In genomic region chr2:127927452-127928273, GRCm38 (mm10) we compare ENCODE assay signal across 9 mouse cellular contexts.
DNase-seq lines count a peak whose midpoint lies in the region; ATAC-seq and TF ChIP-seq lines count a peak whose summit lies in the region.
"Had no signal": no experiment of that assay in that cellular context is flagged by ENCODE, and none has a peak within 500 bp of the region (broad histone marks: within the 10 kb centered on the region; RNA-seq: fewer than 3 reads in every experiment).

No protein-coding gene starts in this region.

- TF ChIP-seq POLR2A in ES-Bruce4 (IDR thresholded peaks at IDR 0.05; ENCODE audit: insufficient read depth, low read length): no peak
- TF ChIP-seq POLR2A in spleen, adult 2 months (IDR thresholded peaks at IDR 0.05; ENCODE audit: low read depth, low read length): no peak

- H3K36me3 ChIP-seq in intestine, embryonic 15.5 days: no peaks in the 10 kb centered on the region
- H3K36me3 ChIP-seq in intestine, postnatal 0 days (ENCODE audit: control insufficient read depth, insufficient read depth): no peaks in the 10 kb centered on the region
- H3K36me3 ChIP-seq in ES-Bruce4 (ENCODE audit: control insufficient read depth, insufficient read depth, low read length, poor library complexity, severe bottlenecking): no peaks in the 10 kb centered on the region
- no peaks in the 10 kb centered on the region for H3K36me3 ChIP-seq in spleen, adult 2 months (ENCODE audit: control insufficient read depth, insufficient read depth, low read length)
- H3K36me3 ChIP-seq: midbrain, embryonic 12.5 days had no signal

- no peaks in the 10 kb centered on the region for H3K27me3 ChIP-seq in intestine, embryonic 15.5 days (replicated peaks)
- H3K27me3 ChIP-seq in intestine, postnatal 0 days (replicated peaks; ENCODE audit: control insufficient read depth, insufficient read depth, low read length): no peaks in the 10 kb centered on the region
- no peaks in the 10 kb centered on the region for H3K27me3 ChIP-seq in ES-Bruce4 (ENCODE audit: control insufficient read depth, insufficient read depth, low read length, poor library complexity, severe bottlenecking)
- H3K27me3 ChIP-seq in spleen, adult 2 months (ENCODE audit: control insufficient read depth, insufficient read depth, low read length): no peaks in the 10 kb centered on the region
- H3K27me3 ChIP-seq: midbrain, embryonic 12.5 days had no signal

- TF ChIP-seq CTCF in intestine, postnatal 0 days (IDR thresholded peaks at IDR 0.05; ENCODE audit: low read depth): no peak
- no peak for TF ChIP-seq CTCF in ES-Bruce4 (IDR thresholded peaks at IDR 0.05; ENCODE audit: low read depth, low read length)
- no peak for TF ChIP-seq CTCF in spleen, adult 2 months (IDR thresholded peaks at IDR 0.05; ENCODE audit: extremely low read depth, insufficient read depth, insufficient read length, insufficient replicate concordance)
- TF ChIP-seq CTCF in layer of hippocampus, adult 2 months (conservative IDR thresholded peaks at IDR 0.05): no peak

- peak overlapping the region; percentile 17; the same call in 1 of the 2 replicates for H3K4me2 ChIP-seq in intestine, embryonic 15.5 days (replicated peaks)
- no peak overlapping the region for H3K4me2 ChIP-seq in intestine, postnatal 0 days (replicated peaks; ENCODE audit: low read depth)
- H3K4me2 ChIP-seq: midbrain, embryonic 12.5 days had no signal

- peak; percentile 41; the same call in 1 of the 2 replicates for ATAC-seq in intestine, embryonic 15.5 days
- ATAC-seq in intestine, postnatal 0 days: no peak
- ATAC-seq in megakaryocyte-erythroid progenitor cell, adult 5-6 weeks (replicated peaks; ENCODE audit: low FRiP score, low TSS enrichment, poor library complexity, severe bottlenecking): no peak

- WGBS in intestine, embryonic 15.5 days: 30% methylated on average over 15 of the region's 15 CpGs
- WGBS in intestine, postnatal 0 days: 39% methylated on average over 15 of the region's 15 CpGs
- WGBS in spleen, adult 2 months: 16% methylated on average over 15 of the region's 15 CpGs

- TF ChIP-seq EP300 in ES-Bruce4 (IDR thresholded peaks at IDR 0.05; ENCODE audit: insufficient read depth, low read depth, low read length): peak; percentile 74; the same call in 1 of the 2 replicates

- H3K9ac ChIP-seq in intestine, embryonic 15.5 days: no peak overlapping the region
- no peak overlapping the region for H3K9ac ChIP-seq in intestine, postnatal 0 days (ENCODE audit: low read depth, low read length)
- no peak overlapping the region for H3K9ac ChIP-seq in ES-Bruce4 (ENCODE audit: low read depth, poor library complexity, severe bottlenecking)
- H3K9ac ChIP-seq: midbrain, embryonic 12.5 days had no signal

- H3K4me3 ChIP-seq in intestine, embryonic 15.5 days (replicated peaks): no peak overlapping the region
- H3K4me3 ChIP-seq in intestine, postnatal 0 days (ENCODE audit: low read depth, low read length): no peak overlapping the region
- H3K4me3 ChIP-seq in ES-Bruce4 (ENCODE audit: low read depth, low read length): no peak overlapping the region
- no peak overlapping the region for H3K4me3 ChIP-seq in spleen, adult 2 months (ENCODE audit: extremely low read depth, insufficient read depth, insufficient read length)
- no peak overlapping the region for H3K4me3 ChIP-seq in layer of hippocampus, adult 2 months
- H3K4me3 ChIP-seq: midbrain, embryonic 12.5 days had no signal

- peaks cover 13% of the 10 kb centered on the region for H3K4me1 ChIP-seq in intestine, embryonic 15.5 days (replicated peaks)
- H3K4me1 ChIP-seq in intestine, postnatal 0 days (replicated peaks; ENCODE audit: control insufficient read depth, insufficient read depth, low read length): no peaks in the 10 kb centered on the region
- no peaks in the 10 kb centered on the region for H3K4me1 ChIP-seq in ES-Bruce4 (ENCODE audit: control insufficient read depth, insufficient read depth, low read length)
- H3K4me1 ChIP-seq in spleen, adult 2 months (ENCODE audit: control insufficient read depth, insufficient read depth, insufficient read length): peaks cover 4% of the 10 kb centered on the region; the same call in 1 of the 2 replicates

- H3K27ac ChIP-seq in intestine, embryonic 15.5 days: no peak overlapping the region
- no peak overlapping the region for H3K27ac ChIP-seq in intestine, postnatal 0 days (ENCODE audit: low read depth, low read length)
- H3K27ac ChIP-seq in ES-Bruce4 (ENCODE audit: insufficient read depth, low read length): no peak overlapping the region
- H3K27ac ChIP-seq in spleen, adult 2 months (ENCODE audit: insufficient read depth, low read length): peak overlapping the region; percentile 68
- no peak overlapping the region for H3K27ac ChIP-seq in layer of hippocampus, adult 2 months

- DNase-seq in forelimb bud, embryonic 11.5 days (ENCODE audit: low read depth, low spot score): peak; percentile 47
- DNase-seq in spleen, adult 2 months (ENCODE audit: low read depth in 1 of 2, low spot score in 2 of 2): peak in 1 of 2 experiments; percentile 13
- no peak for DNase-seq in layer of hippocampus, adult 2 months (ENCODE audit: low spot score in 2 of 2)
- DNase-seq in adrenal gland, postnatal 25 days: no peak

- no peaks in the 10 kb centered on the region for H3K9me3 ChIP-seq in intestine, embryonic 15.5 days
- no peaks in the 10 kb centered on the region for H3K9me3 ChIP-seq in intestine, postnatal 0 days (ENCODE audit: control insufficient read depth)
- no peaks in the 10 kb centered on the region for H3K9me3 ChIP-seq in ES-Bruce4 (replicated peaks; ENCODE audit: control insufficient read depth, insufficient read depth, low read length, poor library complexity, severe bottlenecking)
- H3K9me3 ChIP-seq: midbrain, embryonic 12.5 days had no signal
